Mouse (Mus musculus) small intestine, adult 2 months (tissue): ENCODE results near the gene AW822073.
"Not testable (repeated sequence)": the region's sequence is repeated elsewhere in the genome, so short reads cannot be mapped to it uniquely, and the experiment has no call there.

Experiments
- CTCF ChIP-seq: fragments of 200-500 bp; IDR thresholded peaks from 2 replicates; pipeline ENCODE4 v1.5.1; 2012; ENCODE audit warnings: low read depth, mild to moderate bottlenecking, control low read depth, inconsistent platforms, low read length, moderate library complexity, mixed read lengths; ENCODE audit not compliant: insufficient replicate concordance, insufficient read length; ENCODE audit errors: extremely low read depth
- POLR2A ChIP-seq: fragments of 200-500 bp; IDR thresholded peaks from 2 replicates; pipeline ENCODE4 v1.6.1; 2012; ENCODE audit warnings: low read depth, mild to moderate bottlenecking, control low read depth, inconsistent platforms, low read length, moderate library complexity

- not testable (repeated sequence) for TF ChIP-seq POLR2A, CTCF
Observed at GRCm38 (mm10) chr10:58232641-58232969, 7.9 kb upstream of the AW822073 start, which contains the start of gene Duxf3.
